Mouse (Mus musculus): ENCODE measurements around the gene Dock1.

- TF ChIP-seq POLR2A (IDR thresholded peaks at IDR 0.05; ENCODE audit: low read depth, low read length), result no peak
- TF ChIP-seq CTCF (IDR thresholded peaks at IDR 0.05; ENCODE audit: extremely low read depth, insufficient read depth, insufficient read length, insufficient replicate concordance), result no peak
Measured at GRCm38 (mm10) chr7:135077340-135077739, 406.9 kb downstream of the Dock1 start.

Data from spleen, adult 2 months (tissue).